Mouse (Mus musculus) MEL (cell line): ENCODE data around the gene Prdm11.

ENCODE experiments used
- CTCF ChIP-seq, 3 experiments: IDR thresholded peaks in 2 of 3; conservative IDR thresholded peaks in 1 of 3; 2 replicates each; pipeline ENCODE4 v1.5.1; 2011 to 2012; ENCODE audit warnings: low read length in 3 of 3, low read depth in 2 of 3, mild to moderate bottlenecking in 2 of 3, improper control_type of control experiment in 1 of 3, inconsistent platforms in 1 of 3, mixed read lengths in 1 of 3, moderate library complexity in 1 of 3; ENCODE audit not compliant: control insufficient read depth in 1 of 3, insufficient read depth in 1 of 3, poor library complexity in 1 of 3, severe bottlenecking in 1 of 3
- EP300 ChIP-seq, 2 experiments: IDR thresholded peaks; 2 replicates each; pipeline ENCODE4 v1.6.1; 2011; ENCODE audit warnings: improper control_type of control experiment in 2 of 2, low read length in 2 of 2, low read depth in 1 of 2, mild to moderate bottlenecking in 1 of 2
- HCFC1 ChIP-seq: IDR thresholded peaks from 2 replicates; pipeline ENCODE4 v1.6.1; 2012; ENCODE audit warnings: low read depth, mild to moderate bottlenecking, inconsistent platforms, low read length, improper control_type of control experiment, moderate library complexity
- NRF1 ChIP-seq: IDR thresholded peaks from 2 replicates; pipeline ENCODE4 v1.6.1; 2014; ENCODE audit warnings: low read depth, mild to moderate bottlenecking, inconsistent platforms, low read length, improper control_type of control experiment, moderate library complexity; ENCODE audit not compliant: poor library complexity, insufficient read depth, severe bottlenecking

DNA sequence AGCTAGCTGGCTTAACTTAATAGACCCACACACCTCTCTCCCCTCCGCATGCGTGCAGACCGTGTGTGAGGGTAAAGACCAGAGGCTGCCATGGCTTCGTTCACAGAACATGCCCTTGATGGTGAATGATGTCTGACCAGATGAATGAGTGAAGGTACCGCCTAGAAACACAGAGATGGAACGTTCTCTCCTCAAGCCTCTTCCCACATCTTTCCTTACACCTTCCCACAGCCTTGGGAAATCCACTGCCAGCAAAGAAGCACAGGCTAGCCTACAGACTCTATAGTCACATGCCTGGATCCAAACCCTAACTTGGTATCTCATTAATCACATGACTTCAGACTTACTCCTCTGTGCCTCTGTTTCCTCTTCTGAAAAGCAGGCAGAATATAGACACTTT is 112.6 kb downstream of the Prdm11 start:
- TF ChIP-seq CTCF (IDR thresholded peaks at IDR 0.05 in 2 of 3, conservative IDR thresholded peaks at IDR 0.05 in 1 of 3; ENCODE audit: control insufficient read depth in 1 of 3, insufficient read depth in 1 of 3, low read depth in 2 of 3, low read length in 3 of 3, poor library complexity in 1 of 3, severe bottlenecking in 1 of 3) = no peak
- TF ChIP-seq NRF1 = no peak
- no peak for TF ChIP-seq EP300 (IDR thresholded peaks at IDR 0.05; ENCODE audit: low read depth in 1 of 2, low read length in 2 of 2)
- TF ChIP-seq HCFC1 = no peak
